Mouse (Mus musculus) kidney, adult 2 months (tissue): ENCODE data around the gene Klc3.

Source experiments
- CTCF ChIP-seq: fragments of 200-500 bp; conservative IDR thresholded peaks from 2 replicates; pipeline ENCODE4 v1.5.1; 2011; ENCODE audit warnings: low read depth, mild to moderate bottlenecking, control low read depth, low read length, moderate library complexity, mixed read lengths; ENCODE audit not compliant: insufficient read depth, insufficient read length
- POLR2A ChIP-seq: fragments of 200-500 bp; IDR thresholded peaks from one replicate; pipeline ENCODE4 v1.6.1; 2011; ENCODE audit warnings: low read depth, low read length, control low read depth

- TF ChIP-seq CTCF (no peak), POLR2A (no peak)
Observed at GRCm38 (mm10) chr7:19430402-19430801, 26.5 kb upstream of the Klc3 start.
